Mouse (Mus musculus): ENCODE measurements around the gene Heatr6. TPM values are rescaled to one million over a fixed set of nuclear protein-coding genes. Genes with fewer than 3 reads are reported as not detected.

Heatr6 gene
- 6.7 and 7.6 TPM in 2 replicates for polyA plus RNA-seq (2012)

GRCm38 (mm10) chr11:83753581-83754181 lies at the start of gene Heatr6:
TSS of gene Heatr6 (plus strand) at chr11:83753696.

GRCm38 (mm10) chr11:83703705-83704104 lies 49.8 kb upstream of the Heatr6 start, which contains the start of gene Wfdc17:
TSS of gene Wfdc17 (plus strand) at chr11:83703991.

GRCm38 (mm10) chr11:83708715-83709114 lies 44.8 kb upstream of the Heatr6 start, which contains the start of gene Wfdc18:
TSS of gene Wfdc18 (plus strand) at chr11:83709015.

GRCm38 (mm10) chr11:83746681-83747080 lies 6.8 kb upstream of the Heatr6 start, which contains the start of gene Wfdc21:
TSS of gene Wfdc21 (plus strand) at chr11:83746940.

Other genes with a start within 250 kb of the Heatr6 start
- 0.02 TPM in 1 of 2 replicates, not detected in the other for gene Heatr9, start 231.5 kb upstream of the Heatr6 start, polyA plus RNA-seq (2012)
- 15.6 and 16.3 TPM in 2 replicates for gene Ccl5, start 223.2 kb upstream of the Heatr6 start, polyA plus RNA-seq (2012)
- gene Ccl9, start 175.1 kb upstream of the Heatr6 start, polyA plus RNA-seq (2012) = 4.0 and 6.2 TPM in 2 replicates
- gene Ccl6, start 160.6 kb upstream of the Heatr6 start, polyA plus RNA-seq (2012) = 5.9 and 13.8 TPM in 2 replicates
- not detected in 2 replicates for gene Rpl9-ps1, start 108.1 kb upstream of the Heatr6 start, polyA plus RNA-seq (2012)
- gene Ccl3, start 104.3 kb upstream of the Heatr6 start, polyA plus RNA-seq (2012) = 59.9 and 76.6 TPM in 2 replicates
- gene Ccl4, start 91.1 kb upstream of the Heatr6 start, polyA plus RNA-seq (2012) = 13.6 and 17.5 TPM in 2 replicates
- gene Wfdc17, start 49.7 kb upstream of the Heatr6 start, polyA plus RNA-seq (2012) = 0.30 and 0.68 TPM in 2 replicates
- not detected in 2 replicates for gene Wfdc18, start 44.7 kb upstream of the Heatr6 start, polyA plus RNA-seq (2012)
- gene Wfdc21, start 6.8 kb upstream of the Heatr6 start, polyA plus RNA-seq (2012) = 3.1 and 7.6 TPM in 2 replicates
- gene Hnf1b, start 96.4 kb downstream of the Heatr6 start, polyA plus RNA-seq (2012) = 0.55 TPM in 1 of 2 replicates, not detected in the other
- 2.1 and 2.6 TPM in 2 replicates for gene Ddx52, start 188.4 kb downstream of the Heatr6 start, polyA plus RNA-seq (2012)
- gene Synrg, start 210.7 kb downstream of the Heatr6 start, polyA plus RNA-seq (2012) = 5.8 and 7.4 TPM in 2 replicates

Measured in megakaryocyte-erythroid progenitor cell, adult 5 weeks (primary cell).